Mouse (Mus musculus): ENCODE measurements at regions not wholly inside any gene's neighbourhood (a gene's known extent, or its start where the extent isn't known, plus 50 kb on each side); places are given as distances from the start of the nearest gene placed in this dataset.
A peak's percentile ranks its signal among the peaks of the same experiment; 100 is the strongest.
"Not testable (repeated sequence)": the region's sequence is repeated elsewhere in the genome, so short reads cannot be mapped to it uniquely, and the experiment has no call there.

DNA sequence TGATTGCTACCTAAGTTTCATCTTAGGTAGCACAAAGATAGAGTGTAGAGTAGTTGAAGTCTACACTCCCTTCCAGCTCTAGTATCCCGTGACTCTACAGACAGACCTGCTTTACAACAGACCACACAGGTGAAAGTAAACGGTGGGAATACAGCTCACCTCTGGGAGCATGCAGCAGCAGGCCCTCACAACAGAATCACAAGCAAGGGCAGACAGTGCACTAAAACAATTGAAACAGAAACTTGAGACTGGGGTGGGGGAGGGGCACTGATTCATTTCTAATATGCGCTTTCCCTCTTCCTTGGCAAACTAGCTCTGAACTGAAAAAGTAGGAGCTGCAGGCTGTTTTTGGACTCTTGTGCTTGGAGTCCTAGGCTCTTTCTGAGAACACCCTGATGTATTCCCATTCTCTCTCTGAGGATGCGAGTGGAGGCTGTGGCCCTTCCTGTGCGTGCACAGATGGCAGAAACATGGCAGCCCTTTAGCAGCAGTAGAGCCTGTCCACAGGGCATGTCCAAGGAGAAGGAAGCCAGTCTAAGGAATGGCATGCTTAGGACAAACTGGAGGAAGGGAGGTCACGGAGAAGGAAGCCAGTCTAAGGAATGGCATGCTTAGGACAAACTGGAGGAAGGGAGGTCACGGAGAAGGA lies 152.5 kb upstream of the Unc93a2 start:
- no peaks in the 10 kb centered on the region for H3K4me1 ChIP-seq (ENCODE audit: control insufficient read depth, insufficient read depth, low read length)
- H3K4me2 ChIP-seq (ENCODE audit: low read depth, low read length): no peak overlapping the region
- H3K36me3 ChIP-seq (ENCODE audit: control insufficient read depth, insufficient read depth): no peaks in the 10 kb centered on the region
- peak overlapping the region; percentile 74 for H3K27ac ChIP-seq (ENCODE audit: low read length)
- 59% methylated on average over 7 of the region's 7 CpGs for WGBS
- no peak overlapping the region for H3K9ac ChIP-seq (ENCODE audit: low read length)
- peaks cover 12% of the 10 kb centered on the region for H3K9me3 ChIP-seq (replicated peaks; ENCODE audit: control insufficient read depth, low read length)
- H3K27me3 ChIP-seq (ENCODE audit: control insufficient read depth, insufficient read depth, low read length): no peaks in the 10 kb centered on the region
- no peak overlapping the region for H3K4me3 ChIP-seq (ENCODE audit: low read length)
- no peak for ATAC-seq (replicated peaks; ENCODE audit: extremely low read depth, insufficient read depth, low FRiP score)

DNA sequence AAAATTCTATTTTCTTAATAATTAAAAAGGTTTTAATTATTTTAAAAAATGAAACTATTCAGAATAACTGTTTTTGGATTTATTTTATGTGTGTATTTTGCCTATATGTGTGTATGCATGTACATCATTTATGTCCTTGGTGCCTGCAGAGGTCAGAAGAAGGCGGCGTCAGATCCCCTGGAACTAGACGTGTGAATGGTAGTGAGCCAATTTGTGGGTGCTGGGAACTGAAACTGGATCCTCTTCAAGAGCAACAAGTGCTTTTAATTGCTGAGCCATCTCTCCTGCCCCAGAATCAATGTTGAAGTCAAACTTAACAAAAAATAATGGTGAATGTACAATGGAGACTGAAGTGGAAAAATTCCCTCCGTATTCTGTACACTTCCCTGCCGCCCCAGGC lies 151.9 kb upstream of the Unc93a2 start:
- peaks cover 12% of the 10 kb centered on the region for H3K9me3 ChIP-seq (replicated peaks; ENCODE audit: control insufficient read depth, low read length)
- no peaks in the 10 kb centered on the region for H3K4me1 ChIP-seq (ENCODE audit: control insufficient read depth, insufficient read depth, low read length)
- no peak for ATAC-seq (replicated peaks; ENCODE audit: extremely low read depth, insufficient read depth, low FRiP score)
- whole genome bisulfite sequencing: 84% methylated on average over 5 of the region's 5 CpGs
- H3K4me3 ChIP-seq (ENCODE audit: low read length): no peak overlapping the region
- H3K9ac ChIP-seq (ENCODE audit: low read length): no peak overlapping the region
- H3K36me3 ChIP-seq (ENCODE audit: control insufficient read depth, insufficient read depth): no peaks in the 10 kb centered on the region
- H3K27me3 ChIP-seq (ENCODE audit: control insufficient read depth, insufficient read depth, low read length): no peaks in the 10 kb centered on the region
- no peak overlapping the region for H3K4me2 ChIP-seq (ENCODE audit: low read depth, low read length)
- H3K27ac ChIP-seq (ENCODE audit: low read length): peak overlapping the region; percentile 74

DNA sequence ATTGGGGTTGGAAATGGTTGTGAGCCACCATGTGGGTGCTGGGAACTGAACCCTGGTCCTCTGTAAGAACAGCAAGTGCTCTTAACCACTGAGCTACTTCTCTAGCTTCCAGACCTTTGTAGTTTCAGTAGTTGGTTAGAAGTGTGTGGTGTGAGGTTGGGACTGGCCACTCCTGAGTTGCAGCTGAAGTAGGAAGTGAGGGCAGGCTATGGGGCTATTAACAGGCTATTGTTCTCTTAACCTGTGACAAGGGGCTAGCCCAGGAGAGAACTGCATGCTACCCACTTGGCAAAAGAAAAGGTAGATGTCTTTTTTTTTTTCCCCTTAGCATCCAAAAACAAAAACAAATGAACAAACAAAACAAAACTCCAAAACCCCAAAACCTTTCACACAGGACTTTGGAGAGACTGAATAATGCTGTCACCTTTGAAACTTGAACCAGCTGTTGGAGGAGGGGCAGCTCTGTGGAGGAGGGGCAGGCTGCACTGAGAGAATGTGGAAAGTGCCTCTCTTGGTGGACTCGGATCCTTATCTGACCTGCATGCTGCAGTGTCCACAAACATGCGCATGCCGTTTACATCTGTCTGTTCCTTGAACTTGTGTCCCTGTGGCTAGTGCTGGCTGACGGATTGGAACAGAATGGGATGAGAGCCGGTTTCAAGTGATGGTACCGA lies 149.3 kb upstream of the Unc93a2 start:
- Histone ChIP-seq H3K9ac (ENCODE audit: low read length) (no peak overlapping the region), H3K4me3 (ENCODE audit: low read length) (no peak overlapping the region), H3K4me2 (ENCODE audit: low read depth, low read length) (no peak overlapping the region), H3K27ac (ENCODE audit: low read length) (no peak overlapping the region), H3K4me1 (ENCODE audit: control insufficient read depth, insufficient read depth, low read length) (no peaks in the 10 kb centered on the region), H3K27me3 (ENCODE audit: control insufficient read depth, insufficient read depth, low read length) (no peaks in the 10 kb centered on the region), H3K36me3 (ENCODE audit: control insufficient read depth, insufficient read depth) (no peaks in the 10 kb centered on the region), H3K9me3 (replicated peaks; ENCODE audit: control insufficient read depth, low read length) (peaks cover 2% of the 10 kb centered on the region; the same call in 1 of the 2 replicates)
- WGBS: 66% methylated on average over 6 of the region's 6 CpGs
- no peak for ATAC-seq (replicated peaks; ENCODE audit: extremely low read depth, insufficient read depth, low FRiP score)

DNA sequence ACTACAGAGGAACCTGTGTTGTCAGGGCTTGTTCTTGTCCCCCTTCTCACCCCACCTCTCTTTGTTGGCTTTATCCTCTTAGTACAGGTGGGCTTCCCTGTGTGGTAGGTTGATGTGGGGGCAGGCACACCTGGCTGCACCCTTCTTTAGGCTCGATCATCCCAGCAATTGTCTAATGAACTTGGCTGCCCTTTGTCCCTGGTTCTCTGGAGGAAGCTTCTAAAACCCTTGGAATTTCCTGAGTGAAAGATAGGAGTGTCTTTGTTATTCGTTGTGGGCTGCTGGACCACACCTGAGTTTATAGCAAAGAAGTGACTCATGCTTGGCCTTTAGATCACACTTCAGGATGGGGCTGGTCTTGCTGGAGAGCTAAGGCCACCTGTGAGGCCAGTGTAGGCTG lies 148.3 kb upstream of the Unc93a2 start:
- Histone ChIP-seq H3K27ac (ENCODE audit: low read length) (no peak overlapping the region; the same call in 1 of the 2 replicates), H3K4me1 (ENCODE audit: control insufficient read depth, insufficient read depth, low read length) (no peaks in the 10 kb centered on the region), H3K9me3 (replicated peaks; ENCODE audit: control insufficient read depth, low read length) (peaks cover 2% of the 10 kb centered on the region; the same call in 1 of the 2 replicates), H3K27me3 (ENCODE audit: control insufficient read depth, insufficient read depth, low read length) (no peaks in the 10 kb centered on the region), H3K4me3 (ENCODE audit: low read length) (no peak overlapping the region), H3K4me2 (ENCODE audit: low read depth, low read length) (no peak overlapping the region), H3K36me3 (ENCODE audit: control insufficient read depth, insufficient read depth) (no peaks in the 10 kb centered on the region), H3K9ac (ENCODE audit: low read length) (no peak overlapping the region)
- WGBS: 56% methylated on average over 2 of the region's 2 CpGs
- ATAC-seq (replicated peaks; ENCODE audit: extremely low read depth, insufficient read depth, low FRiP score): no peak

DNA sequence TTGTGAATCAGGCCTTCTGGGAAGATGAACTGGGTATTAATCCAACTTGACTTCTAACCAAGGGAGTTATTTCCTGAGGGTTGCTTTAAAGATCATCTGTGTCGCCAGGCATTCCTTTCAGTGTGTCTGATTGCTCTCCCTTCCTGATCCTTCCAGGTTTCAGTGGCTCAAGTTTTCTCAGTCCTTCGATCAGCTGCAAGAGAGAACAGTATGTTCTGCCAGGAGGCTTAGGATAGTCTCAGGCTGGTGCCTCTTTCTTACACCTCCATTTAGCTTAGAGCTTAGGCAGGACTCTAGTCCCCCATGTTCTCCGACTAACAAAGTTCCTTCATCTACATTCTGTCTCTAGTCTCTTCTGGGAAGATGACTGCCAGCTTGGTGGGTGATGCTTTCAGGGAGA lies 147.4 kb upstream of the Unc93a2 start:
- Histone ChIP-seq H3K9me3 (replicated peaks; ENCODE audit: control insufficient read depth, low read length) (peaks cover 2% of the 10 kb centered on the region; the same call in 1 of the 2 replicates), H3K36me3 (ENCODE audit: control insufficient read depth, insufficient read depth) (no peaks in the 10 kb centered on the region), H3K27ac (ENCODE audit: low read length) (no peak overlapping the region), H3K27me3 (ENCODE audit: control insufficient read depth, insufficient read depth, low read length) (no peaks in the 10 kb centered on the region), H3K9ac (ENCODE audit: low read length) (no peak overlapping the region), H3K4me1 (ENCODE audit: control insufficient read depth, insufficient read depth, low read length) (no peaks in the 10 kb centered on the region), H3K4me3 (ENCODE audit: low read length) (no peak overlapping the region), H3K4me2 (ENCODE audit: low read depth, low read length) (no peak overlapping the region)
- 73% methylated on average over 3 of the region's 3 CpGs for WGBS
- ATAC-seq (replicated peaks; ENCODE audit: extremely low read depth, insufficient read depth, low FRiP score): no peak

DNA sequence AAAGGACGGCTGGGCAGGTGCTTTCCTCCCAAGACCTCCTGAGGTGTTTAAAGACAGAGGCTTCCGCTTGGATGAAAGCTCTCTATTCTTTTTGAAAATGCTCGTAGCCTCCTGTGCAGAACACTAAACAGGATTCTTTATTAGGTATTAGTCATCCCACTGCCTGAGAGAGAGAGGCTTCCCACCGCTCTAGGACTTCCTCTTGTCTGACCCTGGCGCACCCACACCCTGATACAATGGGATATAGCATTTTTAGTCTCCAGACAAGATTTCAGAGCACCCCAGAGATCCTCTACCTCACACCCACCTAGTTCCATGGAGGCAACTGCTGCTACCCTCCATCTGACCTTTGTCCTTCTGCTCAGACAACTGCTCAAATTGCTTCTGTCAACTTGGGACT lies 144.0 kb upstream of the Unc93a2 start:
- Histone ChIP-seq H3K9me3 (replicated peaks; ENCODE audit: control insufficient read depth, low read length) (0 out of 2 replicates have a peak, but pooled peaks cover 2% of the 10 kb centered on the region), H3K27ac (ENCODE audit: low read length) (no peak overlapping the region), H3K36me3 (ENCODE audit: control insufficient read depth, insufficient read depth) (no peaks in the 10 kb centered on the region), H3K4me1 (ENCODE audit: control insufficient read depth, insufficient read depth, low read length) (no peaks in the 10 kb centered on the region), H3K27me3 (ENCODE audit: control insufficient read depth, insufficient read depth, low read length) (no peaks in the 10 kb centered on the region), H3K4me3 (ENCODE audit: low read length) (no peak overlapping the region), H3K4me2 (ENCODE audit: low read depth, low read length) (no peak overlapping the region), H3K9ac (ENCODE audit: low read length) (no peak overlapping the region)
- no peak for ATAC-seq (replicated peaks; ENCODE audit: extremely low read depth, insufficient read depth, low FRiP score)
- 56% methylated on average over 5 of the region's 5 CpGs for WGBS

DNA sequence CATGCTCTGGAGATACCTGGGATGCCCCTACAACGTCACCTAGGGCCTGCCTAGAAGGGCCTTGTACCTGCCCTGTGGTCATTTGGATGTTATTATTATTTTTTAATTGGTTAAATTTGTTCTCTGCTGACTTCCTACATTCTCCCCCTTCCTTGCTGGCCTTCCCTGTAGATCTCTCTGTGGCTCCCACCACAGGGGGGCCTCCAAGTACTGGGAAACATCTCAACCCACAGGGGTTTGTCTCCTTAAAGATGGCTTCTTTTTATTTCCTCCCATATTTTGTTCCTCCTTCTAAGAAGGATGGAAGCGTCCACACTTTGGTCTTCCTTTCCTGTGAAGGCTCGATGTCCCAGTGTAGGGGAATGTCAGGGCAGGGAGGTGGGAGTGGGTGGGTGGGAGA lies 142.4 kb upstream of the Unc93a2 start:
- Histone ChIP-seq H3K4me3 (ENCODE audit: low read length) (no peak overlapping the region), H3K4me2 (ENCODE audit: low read depth, low read length) (no peak overlapping the region), H3K36me3 (ENCODE audit: control insufficient read depth, insufficient read depth) (no peaks in the 10 kb centered on the region), H3K9me3 (replicated peaks; ENCODE audit: control insufficient read depth, low read length) (no peaks in the 10 kb centered on the region), H3K27ac (ENCODE audit: low read length) (no peak overlapping the region), H3K9ac (ENCODE audit: low read length) (no peak overlapping the region), H3K4me1 (ENCODE audit: control insufficient read depth, insufficient read depth, low read length) (no peaks in the 10 kb centered on the region), H3K27me3 (ENCODE audit: control insufficient read depth, insufficient read depth, low read length) (no peaks in the 10 kb centered on the region)
- 64% methylated on average over 3 of the region's 3 CpGs for WGBS
- ATAC-seq (replicated peaks; ENCODE audit: extremely low read depth, insufficient read depth, low FRiP score): no peak

DNA sequence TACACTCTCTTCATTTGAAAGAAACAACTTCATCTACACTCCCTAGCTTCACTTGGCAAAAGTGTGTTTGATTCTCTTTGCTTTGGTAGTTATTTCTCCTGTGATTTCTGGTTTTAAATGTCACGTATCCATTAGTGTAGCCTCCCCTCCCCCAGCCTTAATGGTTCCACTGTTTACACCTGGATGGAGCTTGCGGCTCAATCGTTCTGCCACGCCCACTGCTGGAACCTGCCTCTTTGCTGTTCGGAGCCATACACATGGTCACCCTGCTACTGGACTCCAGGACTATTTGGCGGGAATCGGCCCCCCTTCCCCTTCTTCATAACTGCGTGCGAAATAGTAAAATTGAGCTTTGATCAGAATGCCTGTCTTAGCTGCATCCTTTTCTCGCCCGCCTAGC lies 139.2 kb upstream of the Unc93a2 start:
- not testable (repeated sequence) for H3K27ac ChIP-seq (ENCODE audit: low read length); H3K9me3 ChIP-seq (replicated peaks; ENCODE audit: control insufficient read depth, low read length); H3K36me3 ChIP-seq (ENCODE audit: control insufficient read depth, insufficient read depth); H3K4me2 ChIP-seq (ENCODE audit: low read depth, low read length); H3K4me3 ChIP-seq (ENCODE audit: low read length); H3K27me3 ChIP-seq (ENCODE audit: control insufficient read depth, insufficient read depth, low read length); H3K4me1 ChIP-seq (ENCODE audit: control insufficient read depth, insufficient read depth, low read length); ATAC-seq (replicated peaks; ENCODE audit: extremely low read depth, insufficient read depth, low FRiP score); H3K9ac ChIP-seq (ENCODE audit: low read length)
- 89% methylated on average over 11 of the region's 11 CpGs for WGBS

DNA sequence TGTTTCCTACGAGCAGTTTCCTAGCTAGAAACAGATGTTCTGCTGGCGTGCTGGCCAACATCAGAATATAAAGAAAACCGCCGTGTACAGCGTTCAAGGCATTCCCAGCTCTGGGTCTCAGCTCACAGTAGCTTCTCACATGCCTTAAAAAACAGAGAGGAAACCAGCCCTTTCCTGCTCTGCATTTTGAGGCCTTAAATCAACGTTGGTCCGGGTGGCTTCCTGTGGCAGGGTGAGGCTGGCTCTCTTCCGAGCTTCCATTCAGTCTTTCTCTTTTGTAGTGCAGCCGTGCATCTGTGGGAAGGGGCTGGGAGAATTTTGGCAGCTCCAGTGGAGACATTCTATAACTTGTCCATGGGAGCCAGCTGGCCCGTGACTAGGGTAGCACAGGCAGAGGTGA lies 135.9 kb upstream of the Unc93a2 start:
- ATAC-seq (replicated peaks; ENCODE audit: extremely low read depth, insufficient read depth, low FRiP score): peak; percentile 41; the same call in 1 of the 2 replicates
- H3K9ac ChIP-seq (ENCODE audit: low read length): no peak overlapping the region
- WGBS: 49% methylated on average over 10 of the region's 10 CpGs

More for the DNA sequence above, 135.9 kb upstream of the Unc93a2 start:
- Histone ChIP-seq H3K4me1 (ENCODE audit: control insufficient read depth, insufficient read depth, low read length) (0 out of 2 replicates have a peak, but pooled peaks cover 3% of the 10 kb centered on the region), H3K36me3 (ENCODE audit: control insufficient read depth, insufficient read depth) (no peaks in the 10 kb centered on the region), H3K27ac (ENCODE audit: low read length) (peak overlapping the region; percentile 70), H3K27me3 (ENCODE audit: control insufficient read depth, insufficient read depth, low read length) (no peaks in the 10 kb centered on the region), H3K4me2 (ENCODE audit: low read depth, low read length) (no peak overlapping the region), H3K4me3 (ENCODE audit: low read length) (no peak overlapping the region), H3K9me3 (replicated peaks; ENCODE audit: control insufficient read depth, low read length) (no peaks in the 10 kb centered on the region)

Data from heart, embryonic 16.5 days (tissue).